Mouse (Mus musculus) heart, embryonic 12.5 days (tissue): ENCODE measurements around the gene Spire2. TPM values are rescaled to one million over a fixed set of nuclear protein-coding genes. Genes with fewer than 3 reads are reported as not detected.
"Not testable (repeated sequence)": the region's sequence is repeated elsewhere in the genome, so short reads cannot be mapped to it uniquely, and the experiment has no call there.

Source experiments
- ATAC-seq: fragments of 200-750 bp; cut with Nextera tagmentation; 2 replicates; pipeline ENCODE4 v1.8.0; 2017; ENCODE audit warnings: moderate TSS enrichment, moderate library complexity; ENCODE audit not compliant: insufficient number of reproducible peaks, low FRiP score
- H3K27ac ChIP-seq: fragments of 300-500 bp; sonication (generic); 2 replicates; pipeline ENCODE4 v1.5.1; 2016; ENCODE audit warnings: mild to moderate bottlenecking, moderate library complexity; ENCODE audit not compliant: poor library complexity, severe bottlenecking
- H3K27me3 ChIP-seq: fragments of 300-500 bp; sonication (generic); replicated peaks from 2 replicates; pipeline ENCODE4 v1.6.1; 2016; ENCODE audit warnings: mild to moderate bottlenecking, moderate library complexity
- H3K36me3 ChIP-seq: fragments of 300-500 bp; sonication (generic); 2 replicates; pipeline ENCODE4 v1.6.1; 2016; ENCODE audit warnings: mild to moderate bottlenecking, moderate library complexity
- H3K4me1 ChIP-seq: fragments of 300-500 bp; sonication (generic); replicated peaks from 2 replicates; pipeline ENCODE4 v1.6.1; 2016; ENCODE audit warnings: mild to moderate bottlenecking
- H3K4me2 ChIP-seq: fragments of 300-500 bp; sonication (generic); 2 replicates; pipeline ENCODE4 v1.6.1; 2016; ENCODE audit warnings: mild to moderate bottlenecking, moderate library complexity
- H3K4me3 ChIP-seq: fragments of 300-500 bp; sonication (generic); 2 replicates; pipeline ENCODE4 v1.5.1; 2016; ENCODE audit warnings: mild to moderate bottlenecking
- H3K9ac ChIP-seq: fragments of 300-500 bp; sonication (generic); 2 replicates; pipeline ENCODE4 v1.6.1; 2016; ENCODE audit warnings: mild to moderate bottlenecking, moderate library complexity
- H3K9me3 ChIP-seq: fragments of 300-500 bp; sonication (generic); replicated peaks from 2 replicates; pipeline ENCODE4 v1.6.1; 2016; ENCODE audit warnings: mild to moderate bottlenecking, moderate library complexity
- WGBS: fragments of 180-500 bp; shearing (Covaris S2); methylation state at CpG from one replicate; pipeline ENCODE4 v1.1.7; 2016; 5-methylcytosine and 5-hydroxymethylcytosine counted together
- polyA plus RNA-seq: library from polyadenylated mRNA; unstranded; fragments of >200 nt; fragmentation: Nextera tagmentation; extraction: Ambion mirVana; gene quantifications from 2 replicates; pipeline ENCODE4 v1.2.1, GENCODE M21; 2016

Spire2 gene
- polyA plus RNA-seq, 1 experiment from 2014 or later = 3.4 TPM

DNA sequence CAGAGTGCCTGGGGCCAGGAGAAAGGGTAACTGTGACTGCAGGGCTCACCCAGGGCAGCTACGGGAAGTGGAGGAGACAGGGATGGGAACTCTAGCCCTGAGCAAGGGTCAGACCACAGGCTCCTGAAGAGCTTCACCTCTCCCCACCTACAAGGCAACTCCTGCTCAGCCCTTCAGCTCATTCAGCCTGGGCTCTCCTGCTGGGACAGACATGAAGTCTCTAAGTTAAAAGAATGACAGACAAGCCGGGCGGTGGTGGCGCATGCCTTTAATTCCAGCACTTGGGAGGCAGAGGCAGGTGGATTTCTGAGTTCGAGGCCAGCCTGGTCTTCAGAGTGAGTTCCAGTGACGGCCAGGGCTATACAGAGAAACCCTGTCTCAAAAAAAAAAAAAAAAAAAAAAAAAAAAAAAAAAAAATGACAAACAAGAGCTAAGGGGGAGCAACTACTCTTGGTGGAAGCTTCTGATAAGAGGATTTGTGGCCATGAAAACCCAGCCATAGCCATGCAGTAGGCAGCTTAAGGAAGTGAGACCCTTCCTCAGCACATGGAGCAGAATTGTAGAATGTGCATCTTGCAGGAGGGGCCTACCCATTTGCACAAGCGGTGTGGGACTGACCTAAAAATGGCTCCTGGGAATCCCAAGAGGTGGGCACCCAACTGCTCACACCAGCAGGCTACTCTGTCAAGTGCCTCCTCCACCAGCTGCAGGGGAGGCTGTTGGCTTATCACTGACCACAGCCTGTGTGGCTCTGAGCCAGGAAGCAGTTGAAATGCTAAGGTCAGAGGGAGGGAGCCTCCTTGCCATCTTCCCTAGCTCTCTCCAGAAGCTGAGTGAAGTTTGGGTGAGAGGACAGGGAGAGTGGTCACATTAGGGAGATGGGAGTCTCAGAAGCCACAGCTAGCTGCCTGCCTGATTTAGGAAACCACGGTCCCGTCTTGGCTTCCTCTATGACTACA lies 76.4 kb downstream of the Spire2 start:
- H3K9me3 ChIP-seq = no peaks in the 10 kb centered on the region
- H3K4me3 ChIP-seq = no peak overlapping the region
- H3K27me3 ChIP-seq = peaks cover 49% of the 10 kb centered on the region
- H3K4me1 ChIP-seq = peaks cover 56% of the 10 kb centered on the region
- peak overlapping the region; percentile 64 for H3K27ac ChIP-seq
- WGBS = 55% methylated on average over 9 of the region's 9 CpGs
- ATAC-seq = no peak
- no peaks in the 10 kb centered on the region for H3K36me3 ChIP-seq
- peak overlapping the region; percentile 12 for H3K4me2 ChIP-seq
- no peak overlapping the region for H3K9ac ChIP-seq

DNA sequence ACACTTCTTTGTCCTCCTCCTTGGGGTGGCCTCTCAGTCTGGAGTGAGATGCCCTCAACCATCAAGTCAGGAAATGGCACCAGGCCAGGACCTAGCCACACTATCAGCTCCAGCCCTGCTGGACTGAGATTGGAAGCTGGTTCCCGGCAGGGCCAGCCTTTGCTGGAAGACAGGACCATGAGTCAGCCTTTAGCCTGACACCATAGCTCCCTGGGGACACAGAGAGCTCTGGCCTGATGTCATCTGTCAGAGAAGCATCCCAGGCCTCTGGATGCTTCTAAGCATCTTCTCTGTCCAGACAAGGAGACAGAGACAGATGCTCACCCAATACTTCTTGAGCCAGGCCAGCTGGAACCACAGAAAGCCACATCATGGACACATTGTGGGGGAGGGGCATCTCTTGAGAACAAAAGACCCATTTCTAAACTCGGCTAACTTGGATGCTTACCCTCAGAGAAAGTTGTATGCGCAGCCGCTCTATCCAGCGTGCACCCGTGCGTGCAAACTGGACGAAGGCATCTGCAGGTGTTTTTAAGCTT lies 77.6 kb downstream of the Spire2 start:
- peak; percentile 68; the same call in 1 of the 2 replicates for ATAC-seq
- H3K27me3 ChIP-seq = peaks cover 55% of the 10 kb centered on the region
- H3K4me2 ChIP-seq = peak overlapping the region; percentile 12; the same call in 1 of the 2 replicates
- no peaks in the 10 kb centered on the region for H3K9me3 ChIP-seq
- no peak overlapping the region for H3K9ac ChIP-seq
- H3K36me3 ChIP-seq = no peaks in the 10 kb centered on the region
- 62% methylated on average over 8 of the region's 8 CpGs for WGBS
- peak overlapping the region; percentile 64 for H3K27ac ChIP-seq
- H3K4me3 ChIP-seq = no peak overlapping the region
- peaks cover 51% of the 10 kb centered on the region for H3K4me1 ChIP-seq

DNA sequence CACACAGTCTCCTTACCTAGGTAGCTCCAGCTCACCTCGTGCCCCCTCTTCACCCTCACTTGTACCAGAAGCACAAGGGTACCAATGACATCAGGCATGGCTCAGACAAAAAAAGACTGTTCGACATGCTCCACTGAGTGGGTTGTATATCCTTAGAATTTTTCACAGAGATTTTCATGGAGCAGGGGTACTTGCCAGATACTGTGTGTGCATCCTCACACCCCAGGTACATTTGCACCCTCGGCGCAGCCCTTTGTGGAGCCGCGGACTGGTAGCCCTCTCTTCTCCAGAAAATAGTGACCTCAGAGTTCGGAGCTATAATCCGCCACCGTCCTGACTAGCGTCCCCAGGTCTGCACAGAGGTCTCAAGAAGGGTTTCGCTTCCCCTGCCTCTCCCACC lies 78.3 kb downstream of the Spire2 start:
- H3K9me3 ChIP-seq = no peaks in the 10 kb centered on the region
- H3K27ac ChIP-seq = no peak overlapping the region
- H3K4me1 ChIP-seq = peaks cover 51% of the 10 kb centered on the region
- H3K9ac ChIP-seq = no peak overlapping the region
- H3K4me3 ChIP-seq = peak overlapping the region; percentile 44
- peaks cover 55% of the 10 kb centered on the region for H3K27me3 ChIP-seq
- ATAC-seq = no peak
- peak overlapping the region; percentile 65 for H3K4me2 ChIP-seq
- no peaks in the 10 kb centered on the region for H3K36me3 ChIP-seq
- WGBS = 14% methylated on average over 11 of the region's 11 CpGs

DNA sequence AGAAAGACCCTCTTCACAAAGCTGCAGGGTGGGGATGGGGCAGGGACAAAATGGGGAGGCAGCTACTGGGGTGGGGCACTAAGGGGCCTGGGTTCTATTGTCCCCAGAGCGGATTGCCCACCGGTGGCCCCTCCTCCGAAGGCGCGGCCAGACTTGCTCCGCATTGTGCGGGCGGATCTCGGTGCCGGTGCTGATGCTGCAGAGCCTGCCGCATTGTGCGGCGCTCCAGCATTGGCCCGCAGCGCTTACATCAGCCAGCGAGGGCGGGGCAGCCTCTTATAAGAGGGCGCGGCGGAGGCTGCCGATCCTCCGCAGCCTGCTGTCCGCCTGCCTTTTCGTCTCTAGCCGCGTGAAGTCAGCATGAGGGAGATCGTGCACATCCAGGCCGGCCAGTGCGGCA lies 78.7 kb downstream of the Spire2 start, which contains the start of gene Tubb3:
Gene Tubb3, plus strand, starts transcription at position 179 of the 400 bp plus-strand sequence.
- Histone ChIP-seq H3K4me3 (peak within 1 kb of the TSS; percentile 44), H3K27me3 (peaks cover 55% of the 10 kb centered on the region), H3K4me2 (peak within 1 kb of the TSS; percentile 65), H3K9ac (peak within 1 kb of the TSS; percentile 35; the same call in 1 of the 2 replicates), H3K27ac (no peak within 1 kb of the TSS; the same call in 1 of the 2 replicates), H3K4me1 (peaks cover 51% of the 10 kb centered on the region), H3K9me3 (no peaks in the 10 kb centered on the region), H3K36me3 (no peaks in the 10 kb centered on the region)
- under 1% methylated on average over 29 of the region's 29 CpGs for WGBS
- peak; percentile 54; the same call in 1 of the 2 replicates for ATAC-seq

DNA sequence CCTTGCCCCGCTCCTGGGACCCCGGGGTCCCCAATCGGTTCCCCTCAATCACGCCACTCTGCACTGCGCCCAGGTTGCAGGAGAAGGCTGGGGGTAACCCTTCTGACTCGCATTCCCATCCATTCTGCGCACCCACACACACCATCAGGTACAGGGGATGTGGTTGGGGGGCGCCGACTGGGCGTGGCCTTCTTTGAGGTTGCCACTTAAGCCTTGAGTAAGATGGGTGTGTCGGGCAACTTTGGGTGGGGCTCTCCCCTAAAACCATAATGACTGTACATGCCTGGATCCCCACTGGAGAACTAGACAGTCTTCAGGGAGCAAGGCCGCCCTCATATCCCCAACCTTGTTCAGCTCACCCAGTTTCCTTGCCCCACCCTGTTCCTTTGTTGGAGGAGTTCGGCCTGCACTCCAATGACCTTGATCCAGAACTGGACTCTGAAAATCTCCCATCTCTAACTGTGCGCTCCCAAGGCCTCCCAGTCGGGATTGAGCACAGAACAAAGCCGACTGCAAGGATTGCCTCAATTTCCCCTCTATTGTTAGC lies 79.3 kb downstream of the Spire2 start:
- no peaks in the 10 kb centered on the region for H3K9me3 ChIP-seq
- H3K27ac ChIP-seq = no peak overlapping the region
- H3K9ac ChIP-seq = peak overlapping the region; percentile 35; the same call in 1 of the 2 replicates
- peaks cover 55% of the 10 kb centered on the region for H3K27me3 ChIP-seq
- 9% methylated on average over 16 of the region's 16 CpGs for WGBS
- H3K4me3 ChIP-seq = peak overlapping the region; percentile 44
- H3K4me1 ChIP-seq = peaks cover 51% of the 10 kb centered on the region
- no peak for ATAC-seq
- no peaks in the 10 kb centered on the region for H3K36me3 ChIP-seq
- H3K4me2 ChIP-seq = peak overlapping the region; percentile 65

DNA sequence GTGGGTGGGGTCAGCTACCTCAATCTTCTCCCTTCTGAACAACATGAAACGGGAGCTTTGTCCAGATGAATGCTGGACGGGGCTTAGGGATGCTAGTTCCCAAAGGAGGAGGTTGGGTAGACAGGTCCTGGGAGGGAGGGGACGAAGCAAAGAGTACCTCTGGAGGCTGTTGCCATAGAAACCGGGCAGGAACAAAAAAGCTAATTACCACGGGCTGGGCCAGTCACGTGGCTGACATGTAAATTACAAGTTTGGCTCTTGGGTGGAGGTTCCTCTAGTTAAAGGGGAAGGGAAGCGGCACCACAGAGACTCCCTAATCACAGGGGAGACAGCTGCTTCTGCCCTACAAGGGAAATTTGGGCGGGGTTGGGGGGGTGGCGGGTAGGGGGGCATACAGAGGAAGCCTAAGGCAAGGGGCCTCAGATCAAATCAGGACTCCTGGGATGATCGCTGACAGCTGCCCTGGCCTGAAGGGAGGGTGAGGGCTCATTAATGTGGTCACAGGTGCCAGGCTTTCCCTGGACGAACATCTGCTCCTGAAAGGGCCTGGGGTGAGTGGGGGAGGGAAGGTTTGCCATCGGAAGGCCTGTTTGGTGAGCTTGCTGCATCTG lies 80.2 kb downstream of the Spire2 start:
- Histone ChIP-seq H3K4me3 (0 out of 2 replicates have a peak overlapping the region, but pooled peaks have one; percentile 44), H3K27ac (no peak overlapping the region), H3K4me2 (peak overlapping the region; percentile 27), H3K27me3 (peaks cover 52% of the 10 kb centered on the region), H3K9me3 (no peaks in the 10 kb centered on the region), H3K9ac (no peak overlapping the region), H3K36me3 (no peaks in the 10 kb centered on the region), H3K4me1 (peaks cover 46% of the 10 kb centered on the region)
- 2% methylated on average over 12 of the region's 12 CpGs for WGBS
- ATAC-seq = no peak

DNA sequence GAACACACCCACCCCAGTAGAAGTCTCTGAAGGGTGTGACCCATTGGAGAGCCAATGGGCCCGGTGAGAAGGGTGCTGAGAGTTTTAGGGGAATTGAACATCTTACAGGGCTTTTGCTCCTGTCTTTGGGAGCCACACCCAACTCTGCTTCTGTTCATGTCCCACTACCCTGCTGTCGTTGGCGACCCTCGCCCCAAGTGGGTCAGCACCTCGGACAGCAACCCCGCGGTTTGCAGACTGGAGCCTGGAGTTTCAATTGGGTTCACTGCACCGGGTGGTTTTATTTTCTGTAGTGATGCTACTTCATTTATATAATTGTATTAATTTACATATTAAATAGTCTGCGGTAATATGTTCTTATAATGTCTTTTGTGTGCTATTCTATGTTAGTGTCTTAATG lies 81.7 kb downstream of the Spire2 start:
- H3K9me3 ChIP-seq = no peaks in the 10 kb centered on the region
- H3K4me2 ChIP-seq = no peak overlapping the region
- ATAC-seq = no peak
- peaks cover 45% of the 10 kb centered on the region for H3K27me3 ChIP-seq
- no peak overlapping the region for H3K9ac ChIP-seq
- peaks cover 32% of the 10 kb centered on the region for H3K4me1 ChIP-seq
- no peak overlapping the region for H3K4me3 ChIP-seq
- no peak overlapping the region for H3K27ac ChIP-seq
- no peaks in the 10 kb centered on the region for H3K36me3 ChIP-seq
- 7% methylated on average over 9 of the region's 9 CpGs for WGBS

DNA sequence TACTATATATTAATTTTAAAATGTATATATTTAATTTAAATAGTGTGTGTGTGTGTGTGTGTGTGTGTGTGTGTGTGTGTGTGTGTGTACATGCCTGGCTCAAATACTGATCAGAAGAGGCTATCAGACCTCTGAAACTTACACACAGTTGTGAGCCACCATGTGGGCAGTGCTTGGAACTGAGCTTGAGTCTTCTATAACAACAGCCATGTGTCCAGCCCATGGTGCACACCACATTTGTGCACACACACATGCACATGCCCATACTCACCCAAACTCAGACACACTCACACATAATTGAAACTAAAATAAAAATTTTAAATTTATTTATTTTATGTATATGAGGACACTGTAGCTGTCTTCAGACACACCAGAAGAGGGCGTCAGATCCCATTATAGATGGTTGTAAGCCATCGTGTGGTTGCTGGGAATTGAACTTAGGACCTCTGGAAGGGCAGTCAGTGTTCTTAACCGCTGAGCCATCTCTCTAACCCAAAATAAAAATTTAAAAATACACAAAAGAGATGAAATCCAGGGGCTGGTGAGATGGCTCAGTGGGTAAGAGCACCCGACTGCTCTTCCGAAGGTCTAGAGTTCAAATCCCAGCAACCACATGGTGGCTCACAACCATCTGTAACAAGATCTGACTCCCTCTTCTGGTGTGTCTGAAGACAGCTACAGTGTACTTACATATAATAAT lies 82.6 kb downstream of the Spire2 start:
- not testable (repeated sequence) for H3K4me2 ChIP-seq, ATAC-seq, H3K9ac ChIP-seq, H3K27ac ChIP-seq, H3K4me3 ChIP-seq, H3K36me3 ChIP-seq, H3K9me3 ChIP-seq
- WGBS = 78% methylated on average over 5 of the region's 5 CpGs
- Histone ChIP-seq H3K27me3 (peaks cover 45% of the 10 kb centered on the region), H3K4me1 (peaks cover 23% of the 10 kb centered on the region)

DNA sequence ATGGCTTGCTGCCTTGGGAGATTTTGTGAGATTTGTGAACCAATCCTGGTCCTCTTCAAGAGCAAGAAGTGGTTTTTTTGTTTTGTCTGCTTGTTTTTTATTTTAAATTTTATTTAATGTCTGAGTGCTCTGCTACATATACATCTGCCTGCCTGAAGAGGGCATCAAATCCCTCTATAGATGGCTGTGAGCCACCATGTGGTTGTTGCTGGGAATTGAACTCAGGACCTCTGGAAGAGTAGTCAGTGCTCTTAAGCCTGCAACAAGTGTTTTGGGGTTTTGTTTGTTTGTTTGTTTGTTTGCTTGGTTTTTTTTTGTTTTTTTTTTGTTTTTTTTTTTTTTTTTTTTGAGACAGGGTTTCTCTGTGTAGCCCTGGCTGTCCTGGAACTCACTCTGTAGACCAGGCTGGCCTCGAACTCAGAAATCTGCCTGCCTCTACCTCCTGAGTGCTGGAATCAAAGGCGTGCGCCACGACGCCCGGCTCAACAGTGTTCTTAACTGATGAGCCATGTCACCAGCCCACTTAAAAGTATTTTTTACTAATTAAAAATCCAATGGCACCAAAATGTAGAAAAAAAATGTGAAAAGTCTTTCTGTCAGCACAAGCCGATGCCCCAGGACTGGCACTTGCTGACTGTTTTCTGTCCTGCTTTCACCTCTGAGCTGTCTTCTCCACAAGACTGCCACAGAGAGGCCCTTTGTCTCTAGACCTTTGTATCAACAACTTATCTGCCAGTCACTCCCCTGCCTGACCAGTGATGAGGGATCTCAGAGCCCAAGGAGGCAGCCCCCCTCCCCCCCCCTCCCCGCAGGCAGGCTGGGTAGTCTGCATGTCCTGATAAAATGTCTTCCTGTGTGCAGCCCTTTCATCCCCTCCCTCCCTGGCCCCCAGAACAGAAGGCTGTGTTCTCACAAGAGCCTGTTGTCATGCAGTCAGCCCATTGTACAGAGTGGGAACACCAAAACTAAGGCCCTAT lies 83.7 kb downstream of the Spire2 start:
- Histone ChIP-seq H3K36me3 (no peaks in the 10 kb centered on the region), H3K4me2 (no peak overlapping the region), H3K27me3 (peaks cover 45% of the 10 kb centered on the region), H3K4me3 (no peak overlapping the region), H3K4me1 (peaks cover 12% of the 10 kb centered on the region), H3K9me3 (no peaks in the 10 kb centered on the region), H3K9ac (no peak overlapping the region), H3K27ac (no peak overlapping the region)
- ATAC-seq = peak; percentile 46; the same call in 1 of the 2 replicates
- 48% methylated on average over 8 of the region's 8 CpGs for WGBS
